Mouse (Mus musculus) cerebellum, adult 11-12 months (tissue): ENCODE results near the gene Rpl31.

ENCODE experiments used
- DNase-seq: peaks from one replicate; pipeline ENCODE4 v3.0.0; 2022

Gene Rpl31

GRCm38 (mm10) chr1:39368267-39368841 lies 712 bp downstream of the Rpl31 start:
- no peak for DNase-seq

DNA sequence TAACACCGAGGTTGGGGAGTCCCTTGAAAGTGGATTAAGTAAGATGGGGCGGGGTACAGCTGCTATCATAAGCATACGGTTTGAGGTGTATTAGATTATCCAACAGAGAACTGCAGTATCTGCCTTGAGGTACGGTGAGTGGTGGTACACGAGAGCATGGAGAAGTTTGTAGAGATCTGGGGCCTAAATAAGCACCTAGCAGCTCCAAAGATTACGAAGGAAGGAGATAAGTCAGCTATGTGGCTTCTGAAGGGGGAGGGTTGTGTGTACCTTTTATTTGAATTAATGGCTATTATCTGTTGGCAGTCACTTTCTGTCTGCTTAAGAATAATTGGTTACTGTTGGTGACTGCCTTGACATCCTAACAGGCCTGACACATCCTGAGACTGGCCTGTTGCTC lies 2.8 kb downstream of the Rpl31 start:
- no peak for DNase-seq

DNA sequence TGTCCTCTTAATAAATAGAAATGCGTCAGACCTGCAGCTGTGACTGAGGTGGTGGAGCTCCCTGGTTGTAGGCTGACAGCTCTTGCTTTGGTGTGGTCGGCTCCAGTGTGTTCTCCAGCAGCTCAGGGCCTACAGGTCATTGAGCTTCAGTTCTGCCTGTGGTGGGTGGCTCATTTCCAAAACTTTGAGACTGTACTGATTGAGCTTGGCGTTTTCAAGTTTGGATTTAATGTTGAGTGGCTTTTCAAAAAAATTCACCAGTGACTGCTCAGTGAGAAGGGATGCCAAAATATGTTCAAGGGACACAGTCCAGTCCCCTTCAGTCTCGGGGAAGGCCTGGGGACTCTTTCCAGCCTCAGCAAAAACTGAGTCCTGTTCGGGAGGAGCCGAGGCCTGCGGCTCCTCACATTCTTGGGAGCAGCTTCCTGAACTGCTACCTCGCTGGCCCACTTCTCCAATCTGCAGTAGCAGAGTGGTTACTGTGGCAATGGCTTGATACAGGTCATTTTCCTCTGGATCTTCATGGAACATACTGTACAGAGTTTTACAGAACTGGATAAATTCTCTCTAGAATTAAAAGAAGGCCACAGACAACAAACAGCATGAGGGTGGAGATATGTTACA lies 4.7 kb downstream of the Rpl31 start:
- DNase-seq = no peak

- no peak for DNase-seq
These were observed 5.7 kb downstream of the Rpl31 start for GRCm38 (mm10) chr1:39373378-39373777.

DNA sequence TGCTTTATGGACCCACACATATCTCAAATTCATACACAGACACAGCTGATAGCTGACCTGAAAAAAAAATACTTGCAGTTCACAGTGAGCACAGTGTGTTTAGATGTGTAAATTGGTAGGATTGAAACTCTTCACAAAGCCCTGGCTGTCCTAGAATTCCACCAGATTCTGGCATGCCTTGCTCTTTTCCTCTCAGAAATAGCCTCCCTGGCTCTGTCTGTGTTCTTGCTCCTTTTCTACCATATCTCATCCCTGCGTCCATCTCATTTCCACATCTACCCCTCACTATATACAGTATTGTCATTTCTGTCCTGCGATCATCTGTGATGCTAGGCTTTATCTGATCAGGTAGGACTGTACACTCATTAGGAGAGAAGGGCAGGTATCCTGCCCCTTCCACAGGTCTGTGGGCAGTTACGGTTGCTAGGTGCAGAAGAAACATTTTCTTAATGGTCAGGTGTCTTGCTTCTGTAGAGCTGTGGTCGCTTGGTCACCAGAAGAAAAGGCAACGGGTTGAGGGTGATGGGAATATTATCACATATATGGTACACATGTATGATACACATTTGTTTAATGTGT lies 6.7 kb downstream of the Rpl31 start:
- DNase-seq = no peak

GRCm38 (mm10) chr1:39376121-39376520 lies 8.5 kb downstream of the Rpl31 start:
- DNase-seq = no peak

GRCm38 (mm10) chr1:39376726-39377240 lies 9.1 kb downstream of the Rpl31 start:
- peak; percentile 52 for DNase-seq

DNA sequence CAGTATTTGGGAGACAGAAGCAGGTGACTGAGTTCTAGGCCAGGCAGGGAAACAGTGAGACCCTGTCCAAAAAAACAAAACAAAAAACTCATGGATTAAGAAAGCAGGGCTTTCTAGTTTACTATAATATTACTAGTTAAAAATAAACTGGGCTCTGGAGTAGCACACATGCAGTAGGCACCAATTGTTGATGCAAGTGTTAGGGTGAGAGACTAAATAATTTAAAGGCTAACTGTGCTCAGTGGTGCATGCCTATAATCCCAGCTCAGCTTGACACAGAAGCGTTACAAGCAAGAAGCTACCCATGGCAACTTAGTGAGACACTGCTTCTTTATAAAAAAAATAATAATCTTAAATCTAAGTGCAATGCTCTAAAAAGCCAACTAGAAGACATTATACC lies 10.9 kb downstream of the Rpl31 start:
- no peak for DNase-seq

DNA sequence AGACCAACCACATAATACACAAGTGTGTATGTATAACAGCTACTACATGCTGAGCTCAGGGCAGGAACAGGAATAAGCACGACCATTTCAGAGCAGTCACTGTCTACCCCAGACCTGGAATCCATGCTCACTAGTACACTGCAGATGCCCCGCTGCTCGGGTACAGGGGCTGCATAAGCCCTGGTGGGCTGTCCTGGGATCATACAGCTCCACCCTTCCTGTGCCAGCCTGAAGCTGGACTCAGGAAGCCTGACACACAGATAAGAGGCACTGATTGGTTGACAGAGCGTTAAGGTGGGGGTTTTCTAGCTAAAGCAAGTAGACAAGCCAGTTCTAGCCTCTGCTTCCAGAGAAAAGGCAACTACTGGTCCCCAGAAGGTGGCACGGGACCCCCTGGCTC lies 11.4 kb downstream of the Rpl31 start:
- no peak for DNase-seq

DNA sequence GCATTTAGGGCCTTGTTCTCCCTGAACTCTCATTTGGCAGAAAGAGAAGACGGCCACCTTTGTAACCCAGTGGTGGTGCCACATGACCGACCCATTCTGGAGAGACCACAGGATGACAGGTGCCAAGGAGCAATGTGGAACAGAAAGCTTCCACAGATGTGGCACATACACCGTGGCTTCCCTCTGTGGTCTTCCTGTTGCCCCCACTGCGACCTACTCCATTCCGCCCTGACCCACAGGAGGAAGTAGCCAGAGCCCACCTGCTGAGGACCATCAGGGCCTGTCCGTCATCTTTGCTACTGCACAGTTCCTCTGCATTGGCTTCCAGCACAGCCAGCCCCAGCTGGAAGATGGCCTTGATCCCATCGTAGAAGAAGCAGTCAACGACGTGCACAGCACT lies 13.4 kb downstream of the Rpl31 start:
- no peak for DNase-seq

DNA sequence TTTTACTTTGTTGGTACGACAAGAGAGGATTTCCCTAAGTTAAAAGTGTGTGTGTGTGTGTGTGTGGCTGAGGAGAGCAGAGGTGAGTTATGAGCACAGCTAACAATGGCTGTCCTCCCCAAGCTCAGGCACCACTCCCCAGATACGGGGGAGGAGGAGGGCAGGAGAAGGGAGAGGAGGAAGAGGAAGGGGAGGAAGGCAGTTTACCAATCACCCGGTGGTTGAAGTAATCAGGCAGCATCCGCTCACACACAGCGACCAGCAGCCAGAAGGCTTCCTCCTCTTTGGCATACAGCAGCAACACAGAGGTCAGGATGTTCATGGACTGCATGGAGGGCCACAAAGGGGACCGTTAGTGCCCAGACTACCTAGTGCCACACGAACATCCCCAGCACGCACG lies 17.3 kb downstream of the Rpl31 start:
- no peak for DNase-seq

DNA sequence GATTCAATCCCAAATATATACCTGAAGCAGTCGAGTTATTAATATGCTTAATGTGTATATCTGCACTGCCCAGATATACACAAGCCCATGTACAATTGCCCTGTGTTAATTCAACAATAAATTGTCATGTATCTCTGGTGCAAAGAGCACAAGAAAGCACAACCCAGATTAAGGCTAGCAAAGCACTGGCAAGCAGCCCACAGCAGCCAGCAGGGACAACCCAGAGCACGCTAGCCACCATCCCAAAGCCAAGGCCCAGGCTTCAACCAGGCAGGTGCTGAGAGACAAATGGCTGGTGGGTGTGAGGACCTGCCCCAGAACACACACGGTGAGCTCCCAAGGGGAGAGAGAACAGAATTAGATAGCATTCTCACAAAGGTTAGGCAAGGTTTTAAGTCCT lies 18.8 kb downstream of the Rpl31 start:
- no peak for DNase-seq

- DNase-seq = no peak
These were observed 19.9 kb downstream of the Rpl31 start for GRCm38 (mm10) chr1:39387497-39387896.

GRCm38 (mm10) chr1:39388163-39388562 lies 20.5 kb downstream of the Rpl31 start:
- no peak for DNase-seq

DNA sequence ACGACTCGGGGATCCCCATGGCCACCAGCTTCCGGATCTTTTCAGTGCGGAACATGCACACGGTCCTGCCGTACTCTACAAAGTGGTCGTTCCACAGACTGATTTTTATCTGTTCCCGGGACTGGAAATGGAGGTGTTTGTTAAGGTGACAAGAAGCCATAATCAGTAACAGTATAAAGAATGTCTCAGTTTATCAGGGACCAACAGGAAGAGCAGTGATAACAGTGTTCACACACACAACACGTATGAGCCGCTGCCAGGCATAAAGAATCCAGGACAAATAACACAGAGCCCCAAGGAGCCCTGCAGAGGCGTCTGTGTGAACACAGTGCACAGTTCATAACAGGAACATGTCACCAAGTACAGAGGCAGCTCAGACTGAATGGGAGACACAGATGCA lies 21.7 kb downstream of the Rpl31 start:
- no peak for DNase-seq

DNA sequence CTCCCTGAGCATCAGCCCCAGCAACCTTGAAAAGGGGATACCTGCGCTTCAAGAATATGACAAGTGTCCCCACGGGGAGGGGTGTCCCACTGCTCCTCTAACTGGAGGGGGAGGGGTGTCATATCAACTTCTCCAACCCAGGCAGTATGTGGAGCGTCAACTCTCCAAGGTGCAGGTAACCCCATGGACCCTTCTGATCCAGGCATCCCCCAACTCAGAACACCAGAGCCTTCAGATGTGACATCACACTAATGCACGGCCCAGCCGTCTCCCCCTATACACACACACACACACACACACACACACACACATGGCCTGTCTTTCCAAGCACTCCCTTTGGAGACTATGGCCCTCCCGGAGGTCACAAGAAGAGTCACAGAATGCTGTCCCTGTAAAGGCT lies 24.0 kb downstream of the Rpl31 start:
- DNase-seq = no peak

DNA sequence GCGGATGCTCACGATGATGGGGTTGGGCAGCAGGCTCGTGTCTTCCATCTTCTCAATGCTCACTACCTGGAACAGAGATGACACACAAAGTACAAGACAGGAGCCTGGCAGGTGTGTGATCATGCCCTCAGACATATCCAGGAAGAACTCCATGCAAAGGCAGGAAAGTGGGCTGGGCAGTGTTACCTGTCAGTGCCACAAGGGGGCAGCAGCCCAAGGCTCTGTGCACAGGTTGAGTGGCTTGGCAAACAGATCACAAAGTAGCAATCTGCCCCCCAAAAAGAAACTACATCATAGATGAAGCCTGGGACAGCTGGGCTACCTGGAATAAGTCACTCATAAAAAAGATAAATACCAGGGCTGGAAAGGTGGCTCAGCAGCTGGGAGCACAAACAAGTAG lies 24.5 kb downstream of the Rpl31 start:
- peak; percentile 75 for DNase-seq

DNA sequence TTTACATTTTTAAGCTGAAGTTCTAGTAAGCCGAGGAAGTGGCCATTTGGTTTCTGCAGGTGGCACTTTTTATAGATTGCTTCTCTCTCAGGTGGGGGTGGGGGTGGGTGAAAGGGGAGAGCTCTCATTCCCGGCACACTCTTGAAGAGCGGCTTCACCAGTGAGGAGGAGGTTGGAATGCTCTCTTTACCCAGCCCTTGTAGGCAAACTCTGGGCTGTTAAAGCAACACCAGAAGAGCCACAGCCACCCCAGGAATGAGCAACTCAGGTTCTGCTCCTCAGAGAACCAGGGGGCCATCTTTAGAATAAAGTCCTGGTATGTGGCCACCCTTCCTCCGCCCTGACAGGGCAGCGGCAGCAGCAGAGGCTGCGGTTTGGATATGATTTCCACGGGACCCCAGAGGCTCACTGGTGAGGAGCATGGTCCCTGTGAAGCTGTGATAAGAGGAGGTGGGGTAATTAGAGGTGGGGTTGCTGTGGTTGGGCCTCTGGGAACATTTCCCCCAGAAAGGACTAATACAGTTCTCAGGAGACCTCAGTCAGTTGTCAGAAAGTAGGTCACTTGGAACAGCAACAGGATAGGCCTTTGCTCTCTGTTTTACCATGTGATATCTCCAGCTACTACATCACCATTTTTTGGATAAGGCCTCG lies 25.7 kb downstream of the Rpl31 start:
- DNase-seq = no peak

GRCm38 (mm10) chr1:39394096-39394495 lies 26.5 kb downstream of the Rpl31 start:
- DNase-seq = no peak

GRCm38 (mm10) chr1:39394650-39395049 lies 27.0 kb downstream of the Rpl31 start:
- no peak for DNase-seq

DNA sequence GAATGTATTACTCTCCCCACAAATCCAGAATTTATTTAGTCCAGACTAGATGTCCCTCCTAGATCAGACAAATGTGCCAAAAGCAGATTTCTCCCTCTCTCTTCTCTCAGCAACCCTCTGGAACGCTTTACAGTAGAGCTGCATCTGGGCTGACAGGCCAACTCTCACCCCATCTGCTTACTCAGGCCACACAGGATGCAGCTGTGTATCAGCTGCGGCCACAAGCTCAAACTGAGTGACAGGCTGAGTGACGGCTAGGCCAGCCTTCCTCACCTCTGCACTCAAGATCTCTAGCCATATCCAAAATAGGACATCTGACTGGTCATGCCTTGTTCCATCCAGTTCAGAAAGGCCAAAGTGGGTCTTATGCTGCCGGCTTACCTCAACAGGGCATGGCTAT lies 28.7 kb downstream of the Rpl31 start:
- DNase-seq = no peak

- DNase-seq = no peak
These were observed 30.6 kb downstream of the Rpl31 start for GRCm38 (mm10) chr1:39398284-39398683.

GRCm38 (mm10) chr1:39399228-39399627 lies 31.6 kb downstream of the Rpl31 start:
- no peak for DNase-seq

- DNase-seq = no peak
These were observed 32.5 kb downstream of the Rpl31 start for GRCm38 (mm10) chr1:39400173-39400572.
